Mouse (Mus musculus) lung, postnatal 0 days (tissue): ENCODE measurements around the gene Gabrr2. TPM values are rescaled to one million over a fixed set of nuclear protein-coding genes. Genes with fewer than 3 reads are reported as not detected.

ENCODE experiments used
- ATAC-seq: fragments of 200-750 bp; cut with Nextera tagmentation; 2 replicates; pipeline ENCODE4 v1.8.0; 2017; ENCODE audit warnings: moderate library complexity
- DNase-seq: peaks from one replicate; pipeline ENCODE4 v3.0.0-alpha.2; 2016; ENCODE audit warnings: low spot score
- H3K27ac ChIP-seq: fragments of 300-500 bp; sonication (generic); 2 replicates; pipeline ENCODE4 v1.5.1; 2014; ENCODE audit warnings: antibody characterized with exemption, mild to moderate bottlenecking, low read length, mixed read lengths
- H3K27me3 ChIP-seq: fragments of 300-500 bp; sonication (generic); replicated peaks from 2 replicates; pipeline ENCODE4 v1.6.1; 2014; ENCODE audit warnings: low read length, mixed read lengths; ENCODE audit not compliant: insufficient read depth
- H3K36me3 ChIP-seq: fragments of 300-500 bp; sonication (generic); 2 replicates; pipeline ENCODE4 v1.6.1; 2014; ENCODE audit warnings: low read length, mixed read lengths; ENCODE audit not compliant: insufficient read depth
- H3K4me1 ChIP-seq: fragments of 300-500 bp; sonication (generic); 2 replicates; pipeline ENCODE4 v1.6.1; 2014; ENCODE audit warnings: antibody characterized with exemption, low read depth, low read length, mixed read lengths; ENCODE audit not compliant: insufficient read depth
- H3K4me2 ChIP-seq: fragments of 300-500 bp; sonication (generic); replicated peaks from 2 replicates; pipeline ENCODE4 v1.6.1; 2014; ENCODE audit warnings: low read depth, mild to moderate bottlenecking, low read length, moderate library complexity, mixed read lengths
- H3K4me3 ChIP-seq: fragments of 300-500 bp; sonication (generic); 2 replicates; pipeline ENCODE4 v1.5.1; 2014; ENCODE audit warnings: low read depth, low read length
- H3K9ac ChIP-seq: fragments of 300-500 bp; sonication (generic); replicated peaks from 2 replicates; pipeline ENCODE4 v1.6.1; 2014; ENCODE audit warnings: low read depth, mild to moderate bottlenecking
- H3K9me3 ChIP-seq: fragments of 300-500 bp; sonication (generic); 2 replicates; pipeline ENCODE4 v1.6.1; 2016; ENCODE audit warnings: low read length, mixed read lengths
- CTCF ChIP-seq: IDR thresholded peaks from 2 replicates; pipeline ENCODE4 v1.5.1; 2016; ENCODE audit warnings: antibody characterized with exemption, mild to moderate bottlenecking
- EP300 ChIP-seq: IDR thresholded peaks from 2 replicates; pipeline ENCODE4 v1.6.1; 2016; ENCODE audit warnings: antibody characterized with exemption, mild to moderate bottlenecking, control low read depth
- WGBS: fragments of 180-500 bp; shearing (Covaris S2); extraction: QIAGEN DNeasy Blood & Tissue Kit; methylation state at CpG from one replicate; pipeline ENCODE4 v1.1.7; 2014; 5-methylcytosine and 5-hydroxymethylcytosine counted together
- polyA plus RNA-seq: library from polyadenylated mRNA; unstranded; fragments of >200 nt; fragmentation: Nextera tagmentation; extraction: Ambion mirVana; gene quantifications from 2 replicates; pipeline ENCODE4 v1.2.1, GENCODE M21; 2015

Gene Gabrr2
- polyA plus RNA-seq, 1 experiment from 2014 or later: 0.27 TPM

DNA sequence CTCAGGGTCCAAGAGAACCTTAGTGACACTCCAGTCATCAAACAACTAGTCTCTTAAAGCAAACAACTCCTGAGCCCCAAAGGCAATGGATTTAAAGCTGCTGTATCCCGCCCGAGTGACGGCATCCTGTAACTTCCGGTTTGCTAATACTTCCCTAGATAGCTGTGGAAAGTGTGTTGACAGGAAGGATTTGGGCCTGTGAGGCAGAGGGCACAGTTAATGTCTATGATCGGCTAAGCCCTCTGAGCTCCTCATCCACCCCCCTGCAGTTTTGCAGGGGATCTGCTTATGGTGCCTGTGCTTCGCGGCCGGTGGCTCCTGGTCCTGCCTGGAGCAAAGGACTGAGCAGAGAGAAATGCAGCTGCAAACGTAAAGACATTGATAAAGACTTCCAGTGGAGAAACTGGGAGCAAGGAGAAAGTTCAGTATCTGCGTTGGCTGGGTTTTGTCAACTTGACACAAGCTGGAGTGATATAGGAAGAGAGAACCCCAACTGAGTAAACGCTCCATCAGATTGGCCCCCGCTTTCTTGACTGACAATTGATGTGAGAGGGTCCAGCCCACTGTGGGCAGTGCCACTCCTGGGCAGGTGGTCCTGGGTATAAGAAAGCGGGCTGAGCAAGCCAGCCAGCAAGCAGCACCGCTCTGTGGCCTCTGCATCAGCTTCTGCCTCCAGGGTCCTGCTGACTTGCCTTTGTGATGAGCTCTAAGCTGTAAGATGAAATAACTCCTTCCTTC, 3.6 kb downstream of the Gabrr2 start:
- ATAC-seq (peak; percentile 49; the same call in 1 of the 2 replicates), DNase-seq (peak; percentile 36)
- Histone ChIP-seq H3K36me3 (no peaks in the 10 kb centered on the region), H3K4me3 (no peak overlapping the region), H3K4me1 (no peaks in the 10 kb centered on the region), H3K9ac (no peak overlapping the region), H3K27me3 (no peaks in the 10 kb centered on the region), H3K4me2 (peak overlapping the region; percentile 17; the same call in 1 of the 2 replicates), H3K27ac (no peak overlapping the region), H3K9me3 (no peaks in the 10 kb centered on the region)
- TF ChIP-seq CTCF (no peak), EP300 (no peak)
- WGBS: 38% methylated on average over 14 of the region's 14 CpGs

DNA sequence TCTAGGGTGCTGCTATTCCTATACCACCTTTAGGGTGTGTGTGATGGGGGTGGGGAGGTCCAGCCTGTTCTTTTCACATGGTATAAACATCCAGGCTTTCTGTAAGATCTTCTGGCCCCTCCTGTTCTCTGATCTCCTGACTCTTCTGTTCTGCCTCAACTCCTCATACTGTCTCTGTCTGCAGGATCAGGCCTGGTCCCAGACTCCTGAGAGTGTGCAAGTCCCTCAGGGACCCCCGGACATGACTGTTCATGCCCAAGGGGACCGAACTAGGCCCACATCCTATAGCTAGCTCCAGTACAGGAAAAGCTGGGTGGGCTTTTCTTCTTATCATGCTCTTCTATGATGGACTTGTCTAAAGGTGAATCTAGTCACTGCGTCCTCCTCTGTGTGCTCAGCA, 4.5 kb downstream of the Gabrr2 start:
- Histone ChIP-seq H3K27ac (no peak overlapping the region), H3K9ac (no peak overlapping the region), H3K9me3 (no peaks in the 10 kb centered on the region), H3K4me3 (no peak overlapping the region), H3K27me3 (no peaks in the 10 kb centered on the region), H3K4me1 (no peaks in the 10 kb centered on the region), H3K4me2 (no peak overlapping the region), H3K36me3 (no peaks in the 10 kb centered on the region)
- WGBS: 89% methylated on average over 3 of the region's 3 CpGs
- DNase-seq: no peak
- TF ChIP-seq EP300 (no peak), CTCF (no peak)
- ATAC-seq: no peak

GRCm38 (mm10) chr4:33067826-33068225, 5.0 kb downstream of the Gabrr2 start:
- no peaks in the 10 kb centered on the region for H3K4me1 ChIP-seq
- TF ChIP-seq EP300 (no peak), CTCF (no peak)
- DNase-seq (no peak), ATAC-seq (no peak)
- 95% methylated on average over 6 of the region's 6 CpGs for WGBS
- no peaks in the 10 kb centered on the region for H3K9me3 ChIP-seq
- no peaks in the 10 kb centered on the region for H3K36me3 ChIP-seq
- H3K4me3 ChIP-seq: no peak overlapping the region
- H3K9ac ChIP-seq: no peak overlapping the region
- H3K27ac ChIP-seq: no peak overlapping the region
- H3K4me2 ChIP-seq: no peak overlapping the region
- no peaks in the 10 kb centered on the region for H3K27me3 ChIP-seq

- H3K4me1 ChIP-seq: no peaks in the 10 kb centered on the region
- no peaks in the 10 kb centered on the region for H3K9me3 ChIP-seq
- ATAC-seq: no peak
- no peak overlapping the region for H3K27ac ChIP-seq
- H3K27me3 ChIP-seq: no peaks in the 10 kb centered on the region
- 49% methylated on average over 6 of the region's 6 CpGs for WGBS
- H3K9ac ChIP-seq: no peak overlapping the region
- no peak for DNase-seq
- no peak overlapping the region for H3K4me3 ChIP-seq
- TF ChIP-seq CTCF: no peak
- TF ChIP-seq EP300: no peak
- no peak overlapping the region for H3K4me2 ChIP-seq
- H3K36me3 ChIP-seq: no peaks in the 10 kb centered on the region
Observed at GRCm38 (mm10) chr4:33068894-33069293, 6.1 kb downstream of the Gabrr2 start.

DNA sequence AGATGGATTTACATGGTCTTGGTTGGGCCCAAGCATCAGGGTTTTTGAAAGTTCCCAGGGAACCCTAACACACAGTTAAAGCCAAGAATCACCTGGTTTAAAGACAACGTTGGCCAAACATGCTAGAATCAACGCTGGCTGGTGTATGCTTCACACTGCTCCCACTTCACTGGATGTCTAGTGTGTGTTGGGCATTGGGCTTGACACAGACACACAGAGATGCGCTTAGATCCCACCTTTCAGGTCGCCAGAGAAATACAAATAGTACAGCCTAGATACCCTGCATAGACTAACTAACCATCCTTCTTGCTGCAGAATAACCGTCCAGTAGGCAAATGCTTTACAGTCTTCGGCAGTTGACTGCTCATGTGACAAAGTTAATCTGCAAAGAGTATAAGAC, 7.5 kb downstream of the Gabrr2 start:
- Histone ChIP-seq H3K36me3 (no peaks in the 10 kb centered on the region), H3K27me3 (no peaks in the 10 kb centered on the region), H3K4me3 (no peak overlapping the region), H3K27ac (no peak overlapping the region), H3K9ac (no peak overlapping the region), H3K4me1 (no peaks in the 10 kb centered on the region), H3K4me2 (no peak overlapping the region), H3K9me3 (no peaks in the 10 kb centered on the region)
- WGBS: 88% methylated on average over 6 of the region's 6 CpGs
- DNase-seq: no peak
- TF ChIP-seq EP300: no peak
- no peak for TF ChIP-seq CTCF
- ATAC-seq: no peak

GRCm38 (mm10) chr4:33071337-33071736, 8.5 kb downstream of the Gabrr2 start:
- Histone ChIP-seq H3K9me3 (no peaks in the 10 kb centered on the region), H3K4me1 (no peaks in the 10 kb centered on the region)

More at GRCm38 (mm10) chr4:33071337-33071736, 8.5 kb downstream of the Gabrr2 start:
- Histone ChIP-seq H3K27ac (no peak overlapping the region), H3K4me2 (no peak overlapping the region), H3K9ac (no peak overlapping the region), H3K36me3 (no peaks in the 10 kb centered on the region), H3K4me3 (no peak overlapping the region), H3K27me3 (no peaks in the 10 kb centered on the region)
- DNase-seq: no peak
- no peak for ATAC-seq
- WGBS: 88% methylated on average over 6 of the region's 6 CpGs
- no peak for TF ChIP-seq CTCF
- no peak for TF ChIP-seq EP300
